Mouse (Mus musculus) stomach, postnatal 0 days (tissue): ENCODE measurements at regions not wholly inside any gene's neighbourhood (a gene's known extent, or its start where the extent isn't known, plus 50 kb on each side); places are given as distances from the start of the nearest gene placed in this dataset.

ENCODE experiments used
- CTCF ChIP-seq: IDR thresholded peaks from 2 replicates; pipeline ENCODE4 v1.5.1; 2016; ENCODE audit warnings: antibody characterized with exemption, low read depth, mild to moderate bottlenecking, moderate library complexity
- EP300 ChIP-seq: optimal IDR thresholded peaks from 2 replicates; pipeline ENCODE3; 2016; ENCODE audit warnings: antibody characterized with exemption

DNA sequence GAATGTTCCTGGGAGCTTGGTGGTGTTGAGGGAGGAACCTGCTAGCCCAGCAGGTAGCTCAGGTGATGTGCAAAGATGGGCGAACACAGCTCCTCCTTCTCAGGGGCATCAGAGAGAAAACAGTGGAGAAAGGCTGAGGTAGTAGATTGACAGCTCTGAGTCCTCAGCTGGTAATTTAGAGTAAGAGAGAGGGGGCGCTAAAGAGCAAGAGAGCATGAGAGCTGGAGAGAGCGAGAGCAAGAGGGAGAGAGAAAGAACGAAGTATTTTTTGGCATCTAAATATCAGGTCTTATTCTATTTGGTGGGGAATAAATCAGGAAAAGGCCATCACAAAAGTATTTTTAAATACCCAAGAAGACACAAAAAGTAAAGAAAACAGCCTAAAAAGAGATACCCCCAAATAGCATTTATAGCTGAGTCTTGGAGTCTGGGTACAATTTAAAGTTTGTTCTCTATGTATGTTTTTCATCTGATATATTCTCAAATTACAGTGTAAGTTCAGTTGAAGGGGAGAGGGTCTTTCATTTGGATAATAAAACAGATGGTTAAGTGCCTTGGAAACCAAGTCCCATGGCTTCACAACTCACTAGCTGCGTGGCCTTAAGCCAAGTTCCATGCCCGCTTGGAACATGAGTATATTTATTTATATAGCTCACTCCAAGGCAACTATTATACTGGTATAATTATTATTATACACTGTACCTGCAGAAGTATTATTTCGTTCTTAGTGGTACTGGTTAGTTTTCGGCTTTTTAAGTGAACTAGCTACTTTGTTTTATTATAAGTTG is 183.9 kb downstream of the AI593442 start:
- peak; percentile 58 for TF ChIP-seq CTCF
- TF ChIP-seq EP300, result no peak
